Mouse (Mus musculus) right cerebral cortex, postnatal 25 days (tissue): ENCODE measurements around the gene Gucy1a1.
A peak's percentile ranks its signal among the peaks of the same experiment; 100 is the strongest.

Source experiments
- DNase-seq: peaks from one replicate; pipeline ENCODE4 v3.0.0; 2022

Gene Gucy1a1

DNA sequence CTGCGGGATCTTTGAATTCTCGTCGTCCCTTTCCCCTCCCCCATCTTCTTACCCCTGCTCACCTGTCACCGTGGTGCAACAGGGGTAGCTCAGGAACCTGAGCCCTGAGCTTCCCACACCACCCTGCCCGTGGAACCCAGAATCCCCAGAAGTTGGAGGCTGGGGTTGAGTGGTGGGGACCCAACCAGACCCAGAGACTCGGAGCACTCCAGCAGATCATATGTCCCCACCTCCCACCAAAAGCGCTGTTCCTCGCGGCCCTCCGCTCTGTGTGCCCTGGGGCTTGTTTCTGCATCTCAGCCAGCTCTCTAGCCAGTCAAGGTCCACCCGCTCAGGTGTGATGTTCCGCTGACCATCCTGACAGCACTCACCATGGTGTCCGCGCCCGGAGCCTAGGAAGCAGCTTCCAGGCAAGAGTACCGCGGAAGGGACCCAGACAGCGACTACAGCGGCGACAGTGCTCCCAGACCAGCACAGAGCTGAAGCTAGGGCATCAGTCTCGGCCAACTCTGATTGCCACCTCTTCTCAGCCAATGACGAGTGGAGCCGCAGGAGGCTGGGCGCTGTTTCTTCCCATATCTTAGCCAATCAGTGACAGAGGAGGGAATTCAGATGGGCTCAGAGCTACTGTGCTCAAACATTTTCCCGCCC, 71.3 kb downstream of the Gucy1a1 start, which contains the start of gene Gucy1b1:
Gene Gucy1b1, minus strand, starts transcription at position 489 of the 651 bp plus-strand sequence.
- DNase-seq = peak; percentile 85

DNA sequence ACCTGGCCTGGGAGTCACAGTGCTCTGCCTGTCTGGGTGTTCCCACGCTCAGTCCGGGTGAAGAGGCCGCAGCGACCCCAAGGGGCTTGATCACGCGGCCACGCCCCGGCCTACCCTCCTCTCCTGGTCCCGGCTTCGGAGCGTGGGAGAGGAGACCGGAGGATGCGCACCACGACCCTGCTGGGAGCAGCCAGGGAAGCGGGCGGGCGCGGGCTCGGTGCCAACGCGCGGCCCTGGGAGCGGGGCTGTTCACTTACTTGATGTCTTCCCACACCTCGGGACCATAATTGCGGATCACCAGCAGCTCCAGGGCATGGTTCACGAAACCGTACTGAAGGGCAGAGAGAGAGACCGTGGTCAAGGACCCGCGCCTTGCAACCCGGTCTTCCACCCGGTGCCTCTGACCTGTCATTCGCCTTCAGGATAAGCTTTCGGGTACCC, 71.8 kb downstream of the Gucy1a1 start:
- peak; percentile 75 for DNase-seq

DNA sequence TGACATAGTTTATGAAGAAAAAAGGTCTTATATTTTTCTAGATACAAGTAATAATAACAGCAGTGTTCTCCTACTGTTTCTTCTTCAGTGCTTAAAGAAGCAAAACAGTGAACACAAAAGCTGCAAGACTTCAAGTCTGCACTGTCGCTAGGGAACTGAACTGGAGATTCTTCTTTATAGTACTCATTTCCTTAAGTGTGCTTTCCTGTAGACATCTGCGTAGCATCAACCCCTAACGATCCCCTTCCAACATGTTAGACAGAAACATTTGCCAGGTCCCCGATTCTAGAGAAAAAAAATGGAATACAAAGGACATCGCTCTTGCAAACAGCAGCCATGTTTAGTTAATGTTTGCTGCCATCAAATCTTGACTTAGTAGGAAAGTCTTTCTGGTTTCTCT, 77.8 kb downstream of the Gucy1a1 start:
- no peak for DNase-seq

DNA sequence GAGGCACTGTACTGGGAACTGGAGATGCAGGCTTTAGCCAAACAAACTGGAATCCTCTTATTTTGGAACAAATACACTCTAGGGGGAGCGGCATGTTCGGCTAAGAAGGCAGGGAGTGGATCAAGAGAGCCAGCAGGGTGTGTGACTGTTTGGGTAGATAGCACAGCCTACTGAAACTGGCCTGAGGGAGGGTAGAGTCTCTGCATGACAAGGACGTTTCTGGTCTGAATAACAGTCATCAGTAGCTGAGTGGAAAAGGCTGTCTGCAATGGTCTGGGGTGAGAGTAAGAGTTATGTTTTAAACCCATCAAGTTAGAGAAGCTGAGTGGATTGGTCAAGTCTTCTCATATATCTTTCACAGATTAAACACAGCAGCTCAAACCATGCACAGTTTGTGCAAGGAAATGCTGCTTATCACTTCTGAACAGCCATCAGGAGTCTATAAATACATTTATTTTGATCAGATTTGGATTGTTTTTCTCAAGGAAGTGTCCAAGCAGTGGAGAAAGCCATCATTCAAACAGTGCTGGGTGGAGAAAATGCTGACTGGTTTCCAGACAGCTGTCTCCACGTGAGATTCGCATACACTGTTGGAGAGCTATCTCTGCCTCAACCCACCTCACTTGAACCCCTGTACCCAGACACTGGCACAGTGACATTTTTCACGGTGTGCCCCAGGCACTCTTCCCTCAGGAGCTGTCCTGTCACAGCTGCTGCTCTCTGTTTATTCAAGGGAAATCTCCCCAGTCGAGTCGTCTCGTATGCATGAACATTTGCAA, 84.0 kb downstream of the Gucy1a1 start:
- DNase-seq = no peak

DNA sequence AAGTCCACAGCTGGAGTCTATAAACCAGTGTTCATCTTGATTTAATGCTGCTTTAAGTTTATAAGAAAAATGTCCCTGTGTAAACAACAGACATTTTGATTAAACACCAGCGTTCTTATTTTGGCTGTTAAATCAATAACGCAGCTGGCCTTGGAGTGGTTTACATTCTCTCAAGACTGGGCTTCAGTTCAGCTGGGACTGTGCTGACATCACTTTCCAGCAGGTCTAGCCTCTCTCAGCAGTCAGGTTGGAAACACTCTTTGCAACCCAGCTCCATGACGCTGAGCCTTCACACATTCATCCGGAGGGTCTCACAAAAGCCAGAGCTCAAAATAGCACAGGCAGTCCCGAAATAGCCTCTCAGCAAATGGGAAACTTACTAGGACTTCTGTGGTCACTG, 88.4 kb downstream of the Gucy1a1 start:
- no peak for DNase-seq

GRCm38 (mm10) chr3:82054283-82054974, 91.2 kb downstream of the Gucy1a1 start:
- DNase-seq = no peak

DNA sequence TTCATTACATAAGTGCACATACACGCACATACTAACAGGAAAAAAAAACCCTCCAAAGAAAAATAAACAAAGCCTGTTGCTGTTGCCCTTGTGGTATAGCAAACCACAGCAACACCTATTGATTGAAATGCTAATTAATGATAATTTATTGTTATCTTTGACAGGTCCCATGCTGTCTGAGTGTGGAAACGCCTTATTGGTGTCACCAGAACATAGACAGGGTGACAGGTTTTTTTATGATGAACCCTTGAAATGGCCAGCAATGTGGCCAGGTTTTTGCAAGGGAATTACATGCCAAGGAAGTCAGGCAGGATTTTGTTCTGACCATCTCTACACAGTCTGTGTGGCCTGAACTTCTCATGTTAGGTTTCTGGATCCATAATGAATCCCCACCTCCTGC, 93.6 kb downstream of the Gucy1a1 start:
- DNase-seq = no peak

DNA sequence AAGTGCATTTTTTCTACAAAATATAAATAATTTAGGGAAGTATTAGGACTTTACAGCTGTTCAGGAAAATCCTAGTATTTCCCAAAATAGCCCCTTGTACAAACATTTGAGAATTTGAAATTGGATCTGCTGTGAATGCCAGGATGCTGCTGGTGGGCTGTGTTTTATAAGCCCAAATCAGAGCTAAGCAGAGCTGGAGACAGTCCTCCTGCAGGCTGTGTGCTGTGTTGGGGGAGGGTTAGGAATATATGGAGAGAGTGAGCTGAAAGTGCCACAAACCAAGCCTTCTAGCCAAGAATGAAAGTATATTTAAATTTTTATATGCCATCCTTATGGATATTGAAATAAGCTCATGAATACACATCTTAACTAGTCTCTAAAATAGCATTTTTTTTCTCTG, 94.1 kb downstream of the Gucy1a1 start:
- no peak for DNase-seq

- no peak for DNase-seq
Measured at GRCm38 (mm10) chr3:82048681-82049080, 96.9 kb downstream of the Gucy1a1 start.

DNA sequence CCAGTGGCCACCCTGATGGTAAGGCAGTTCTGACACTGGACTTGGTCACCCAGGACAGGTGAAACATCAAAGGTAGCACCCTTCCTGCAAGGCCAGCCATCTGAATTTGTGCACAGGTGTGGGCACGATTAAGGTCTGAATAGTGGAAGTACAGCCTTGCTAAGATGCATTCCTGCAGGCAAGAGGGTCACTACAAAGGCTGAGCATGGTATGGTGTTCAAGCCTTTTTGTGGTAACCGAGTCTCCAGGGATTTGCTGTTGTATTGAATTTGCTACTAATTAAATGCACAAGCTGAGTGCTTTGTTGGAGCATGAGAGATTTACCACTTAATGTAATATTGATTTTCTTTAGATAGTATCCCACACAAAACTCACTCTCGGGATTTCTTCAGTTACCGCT, 97.5 kb downstream of the Gucy1a1 start:
- no peak for DNase-seq

DNA sequence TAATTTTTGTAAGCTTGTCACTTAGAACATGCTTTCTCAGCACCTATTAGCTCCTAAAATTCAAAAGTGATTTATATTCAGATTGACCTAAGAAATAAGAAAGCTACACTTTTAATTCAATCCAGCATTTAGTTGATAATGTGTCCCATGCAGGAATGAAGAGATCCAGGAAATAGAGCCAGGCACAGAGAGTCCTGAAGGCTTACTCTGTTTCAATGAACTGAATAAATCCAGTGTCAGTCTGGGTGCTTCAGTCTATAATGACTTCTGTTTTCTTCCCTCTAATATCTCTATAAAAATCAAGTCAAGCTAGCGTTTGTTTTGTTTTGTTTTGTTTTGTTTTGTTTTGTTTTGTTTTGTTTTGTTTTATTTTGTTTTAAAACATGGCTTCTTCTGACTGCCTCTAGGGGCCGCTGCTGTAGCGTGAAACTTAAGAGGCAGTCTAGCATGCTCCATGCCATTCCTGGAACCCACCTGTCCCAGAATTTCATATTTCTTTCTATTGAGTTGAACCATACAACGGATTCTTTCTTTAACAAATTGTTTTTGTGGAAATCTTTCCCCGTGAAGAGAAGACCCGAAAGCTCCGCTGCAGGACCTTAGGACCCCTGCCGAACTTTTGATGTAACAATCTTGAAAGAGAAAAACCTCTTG, 98.4 kb downstream of the Gucy1a1 start:
- no peak for DNase-seq

DNA sequence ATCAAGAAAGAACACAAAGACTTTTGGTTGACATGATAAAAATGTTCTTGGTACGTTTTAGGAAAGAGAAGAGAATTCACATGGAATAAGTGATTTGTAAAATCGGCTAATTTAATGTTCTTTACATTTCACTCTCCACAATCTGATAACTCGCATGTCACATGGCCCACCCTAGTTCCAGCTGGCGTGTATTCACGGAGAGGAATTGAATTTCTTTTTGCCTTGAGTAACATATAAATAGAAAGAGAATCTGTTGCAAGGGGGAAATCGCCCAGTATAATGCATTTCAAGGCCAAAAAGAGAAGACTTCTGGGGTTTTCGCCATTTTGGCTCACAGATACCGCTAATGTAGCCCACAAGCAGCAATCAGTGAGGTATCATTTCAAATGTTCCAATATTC, 99.5 kb downstream of the Gucy1a1 start:
- no peak for DNase-seq

DNA sequence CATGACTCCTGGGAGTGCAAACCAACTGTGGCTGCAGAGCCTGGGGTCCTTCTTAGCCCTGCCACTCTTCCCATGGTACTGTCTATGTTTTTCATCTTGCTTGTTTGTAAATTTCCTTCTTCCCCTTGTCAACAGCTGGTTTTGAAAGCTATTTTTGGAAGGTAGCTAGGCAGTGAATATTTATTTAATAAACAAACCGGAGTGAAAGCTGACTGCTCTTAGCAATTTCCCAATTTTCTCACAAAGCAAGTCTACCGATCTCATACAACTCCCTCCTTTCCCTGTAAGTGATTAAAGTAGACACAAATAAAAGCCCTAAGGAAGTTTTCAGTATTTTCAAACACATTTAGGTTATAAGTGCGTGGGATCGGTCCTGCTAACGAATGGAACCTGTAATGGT, 100.7 kb downstream of the Gucy1a1 start:
- DNase-seq = no peak

- DNase-seq = no peak
Measured at GRCm38 (mm10) chr3:82043676-82044075, 101.9 kb downstream of the Gucy1a1 start.
